Mouse (Mus musculus): ENCODE results near the gene Adgrg5. TPM values are rescaled to one million over a fixed set of nuclear protein-coding genes. Genes with fewer than 3 reads are reported as not detected.

Adgrg5 gene
- polyA plus RNA-seq, 1 experiment = 0.15 TPM

DNA sequence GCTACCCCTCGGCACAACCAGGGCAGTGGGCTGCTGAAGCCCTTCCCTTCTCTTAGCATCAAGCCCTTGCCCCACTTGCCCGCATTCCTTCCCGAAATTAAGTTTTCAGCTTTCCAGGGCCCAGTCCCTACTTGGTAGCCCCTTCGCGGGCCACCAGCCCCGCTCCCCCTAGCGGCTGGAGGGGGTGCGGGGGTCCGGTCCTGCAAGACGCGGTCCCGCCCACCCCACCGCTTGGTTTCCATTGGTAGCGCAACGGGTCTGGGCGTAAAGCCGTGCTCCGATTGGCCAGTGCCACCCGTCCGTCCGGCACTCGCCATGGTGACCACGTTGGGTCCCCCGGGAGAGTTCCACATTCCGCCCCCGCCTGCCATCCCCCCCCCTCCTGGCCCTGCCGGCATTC, 6.1 kb upstream of the Adgrg5 start:
- no peak overlapping the region for H3K27ac ChIP-seq (ENCODE audit: control insufficient read depth, insufficient read depth, low read depth, low read length)
- no peaks in the 10 kb centered on the region for H3K36me3 ChIP-seq (ENCODE audit: control insufficient read depth, insufficient read depth, low read length)
- no peaks in the 10 kb centered on the region for H3K27me3 ChIP-seq (ENCODE audit: control insufficient read depth, insufficient read depth, low read length)
- H3K4me1 ChIP-seq (ENCODE audit: control insufficient read depth, insufficient read depth, low read length) = peaks cover 24% of the 10 kb centered on the region
- peak overlapping the region; percentile 77 for H3K4me3 ChIP-seq (ENCODE audit: control insufficient read depth, low read depth, low read length)
- TF ChIP-seq CTCF (IDR thresholded peaks at IDR 0.05; ENCODE audit: control insufficient read depth, insufficient read depth, insufficient replicate concordance, low read depth, low read length) = 0 out of 2 replicates have a peak, but pooled peaks have one; percentile 16
- no peak for TF ChIP-seq POLR2A (IDR thresholded peaks at IDR 0.05; ENCODE audit: control insufficient read depth, low read depth, low read length)

DNA sequence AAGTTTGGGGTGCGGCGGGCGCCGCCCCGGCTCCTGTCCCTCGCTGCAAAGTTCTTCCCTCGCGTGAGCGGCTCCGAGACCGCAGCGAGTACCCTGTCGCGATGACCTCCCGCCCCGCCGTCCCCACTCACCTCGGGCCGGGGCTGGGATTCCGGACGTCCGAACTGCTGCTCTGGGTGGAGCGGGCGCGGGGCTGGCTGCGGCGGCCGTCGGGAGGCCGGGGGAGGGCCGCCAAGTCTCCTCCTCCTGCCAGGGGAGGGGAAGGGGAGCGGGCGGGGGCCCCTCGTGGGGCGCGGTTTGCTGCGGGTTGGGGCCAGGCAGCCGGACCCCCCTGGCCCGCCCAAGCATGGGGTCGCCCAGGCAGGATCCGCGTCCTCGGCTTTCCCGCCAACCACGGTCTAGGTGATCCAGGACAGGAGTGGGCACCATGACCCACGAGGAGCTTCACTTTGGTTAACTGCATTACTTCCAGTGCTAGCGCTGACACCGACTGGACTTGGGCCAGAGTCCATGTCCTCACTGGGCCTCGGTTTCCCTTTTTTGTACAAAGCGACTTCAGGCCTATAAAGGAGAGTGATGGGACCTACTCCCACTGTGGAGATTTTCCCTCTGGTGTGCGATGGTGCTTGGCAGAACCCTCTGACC, 5.5 kb upstream of the Adgrg5 start, which contains the start of gene Ccdc102a:
Ccdc102a (minus strand) TSS at position 248 of the 645 bp plus-strand sequence.
- Histone ChIP-seq H3K4me3 (ENCODE audit: control insufficient read depth, low read depth, low read length) (peak within 1 kb of the TSS; percentile 77), H3K36me3 (ENCODE audit: control insufficient read depth, insufficient read depth, low read length) (no peaks in the 10 kb centered on the region), H3K27ac (ENCODE audit: control insufficient read depth, insufficient read depth, low read depth, low read length) (no peak within 1 kb of the TSS), H3K27me3 (ENCODE audit: control insufficient read depth, insufficient read depth, low read length) (no peaks in the 10 kb centered on the region), H3K4me1 (ENCODE audit: control insufficient read depth, insufficient read depth, low read length) (peaks cover 22% of the 10 kb centered on the region)
- no peak for TF ChIP-seq POLR2A (IDR thresholded peaks at IDR 0.05; ENCODE audit: control insufficient read depth, low read depth, low read length)

GRCm38 (mm10) chr8:94919256-94919655, 4.2 kb upstream of the Adgrg5 start:
- Histone ChIP-seq H3K27ac (ENCODE audit: control insufficient read depth, insufficient read depth, low read depth, low read length) (no peak overlapping the region), H3K4me1 (ENCODE audit: control insufficient read depth, insufficient read depth, low read length) (peaks cover 14% of the 10 kb centered on the region), H3K4me3 (ENCODE audit: control insufficient read depth, low read depth, low read length) (no peak overlapping the region), H3K27me3 (ENCODE audit: control insufficient read depth, insufficient read depth, low read length) (no peaks in the 10 kb centered on the region), H3K36me3 (ENCODE audit: control insufficient read depth, insufficient read depth, low read length) (no peaks in the 10 kb centered on the region)
- TF ChIP-seq CTCF (IDR thresholded peaks at IDR 0.05; ENCODE audit: control insufficient read depth, insufficient read depth, insufficient replicate concordance, low read depth, low read length) (no peak), POLR2A (IDR thresholded peaks at IDR 0.05; ENCODE audit: control insufficient read depth, low read depth, low read length) (no peak)

- H3K4me1 ChIP-seq (ENCODE audit: control insufficient read depth, insufficient read depth, low read length) = peaks cover 7% of the 10 kb centered on the region
- H3K36me3 ChIP-seq (ENCODE audit: control insufficient read depth, insufficient read depth, low read length) = no peaks in the 10 kb centered on the region
- no peak for TF ChIP-seq POLR2A (IDR thresholded peaks at IDR 0.05; ENCODE audit: control insufficient read depth, low read depth, low read length)
- H3K4me3 ChIP-seq (ENCODE audit: control insufficient read depth, low read depth, low read length) = no peak overlapping the region
- no peak overlapping the region for H3K27ac ChIP-seq (ENCODE audit: control insufficient read depth, insufficient read depth, low read depth, low read length)
- no peaks in the 10 kb centered on the region for H3K27me3 ChIP-seq (ENCODE audit: control insufficient read depth, insufficient read depth, low read length)
Measured at GRCm38 (mm10) chr8:94922176-94922575, 1.3 kb upstream of the Adgrg5 start.

DNA sequence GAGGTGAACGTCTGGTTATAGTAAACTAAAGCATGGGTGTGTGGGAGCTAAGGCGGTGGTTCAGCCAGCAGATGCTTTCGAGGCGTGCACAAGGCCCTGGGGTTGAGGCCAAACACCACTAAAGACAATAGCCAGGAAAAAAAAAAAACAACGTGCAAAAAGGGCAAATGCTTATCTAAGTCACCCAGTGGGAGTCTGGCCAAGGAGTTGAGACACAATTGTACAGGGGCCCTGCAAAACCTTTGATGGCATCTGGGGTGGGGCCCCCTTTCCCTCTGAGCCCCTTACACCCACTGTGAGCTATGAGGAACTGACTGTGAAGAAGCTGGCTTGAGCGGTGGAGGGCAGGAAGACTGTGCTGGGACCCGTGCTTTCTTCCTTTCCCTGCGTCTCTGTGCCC, 892 bp upstream of the Adgrg5 start:
- H3K27ac ChIP-seq (ENCODE audit: control insufficient read depth, insufficient read depth, low read depth, low read length) = no peak overlapping the region
- no peaks in the 10 kb centered on the region for H3K36me3 ChIP-seq (ENCODE audit: control insufficient read depth, insufficient read depth, low read length)
- no peaks in the 10 kb centered on the region for H3K27me3 ChIP-seq (ENCODE audit: control insufficient read depth, insufficient read depth, low read length)
- H3K4me1 ChIP-seq (ENCODE audit: control insufficient read depth, insufficient read depth, low read length) = peaks cover 5% of the 10 kb centered on the region
- TF ChIP-seq POLR2A (IDR thresholded peaks at IDR 0.05; ENCODE audit: control insufficient read depth, low read depth, low read length) = no peak
- no peak for TF ChIP-seq CTCF (IDR thresholded peaks at IDR 0.05; ENCODE audit: control insufficient read depth, insufficient read depth, insufficient replicate concordance, low read depth, low read length)
- H3K4me3 ChIP-seq (ENCODE audit: control insufficient read depth, low read depth, low read length) = no peak overlapping the region

DNA sequence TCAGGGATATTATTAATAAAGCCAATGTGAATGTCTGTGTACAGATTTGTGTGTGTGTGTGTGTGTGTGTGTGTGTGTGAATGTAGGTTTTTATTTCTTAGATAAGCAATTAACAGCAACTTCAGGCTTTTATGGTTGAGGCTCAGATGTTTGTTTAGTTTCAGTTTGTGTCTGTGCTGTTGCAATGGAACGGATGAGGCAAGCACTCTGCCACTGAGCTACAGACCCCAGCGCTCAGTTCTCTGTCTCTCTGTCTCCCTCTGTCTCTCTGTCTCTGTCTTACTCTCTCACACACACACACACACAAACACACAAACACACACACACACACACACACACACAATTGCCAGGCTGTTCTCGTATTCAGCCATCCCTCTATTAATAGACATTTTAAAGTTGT, 4.7 kb downstream of the Adgrg5 start:
- no peak for TF ChIP-seq POLR2A (IDR thresholded peaks at IDR 0.05; ENCODE audit: control insufficient read depth, low read depth, low read length)
- no peak for TF ChIP-seq CTCF (IDR thresholded peaks at IDR 0.05; ENCODE audit: control insufficient read depth, insufficient read depth, insufficient replicate concordance, low read depth, low read length)
- Histone ChIP-seq H3K4me3 (ENCODE audit: control insufficient read depth, low read depth, low read length) (no peak overlapping the region), H3K27me3 (ENCODE audit: control insufficient read depth, insufficient read depth, low read length) (no peaks in the 10 kb centered on the region), H3K4me1 (ENCODE audit: control insufficient read depth, insufficient read depth, low read length) (peaks cover 2% of the 10 kb centered on the region; the same call in 1 of the 2 replicates), H3K36me3 (ENCODE audit: control insufficient read depth, insufficient read depth, low read length) (no peaks in the 10 kb centered on the region), H3K27ac (ENCODE audit: control insufficient read depth, insufficient read depth, low read depth, low read length) (no peak overlapping the region)

GRCm38 (mm10) chr8:94933918-94934317, 10.4 kb downstream of the Adgrg5 start:
- TF ChIP-seq CTCF (IDR thresholded peaks at IDR 0.05; ENCODE audit: control insufficient read depth, insufficient read depth, insufficient replicate concordance, low read depth, low read length) = no peak
- no peak overlapping the region for H3K4me3 ChIP-seq (ENCODE audit: control insufficient read depth, low read depth, low read length)
- no peaks in the 10 kb centered on the region for H3K36me3 ChIP-seq (ENCODE audit: control insufficient read depth, insufficient read depth, low read length)

GRCm38 (mm10) chr8:94935172-94935571, 11.7 kb downstream of the Adgrg5 start:
- no peak for TF ChIP-seq CTCF (IDR thresholded peaks at IDR 0.05; ENCODE audit: control insufficient read depth, insufficient read depth, insufficient replicate concordance, low read depth, low read length)
- TF ChIP-seq POLR2A (IDR thresholded peaks at IDR 0.05; ENCODE audit: control insufficient read depth, low read depth, low read length) = no peak
- no peaks in the 10 kb centered on the region for H3K4me1 ChIP-seq (ENCODE audit: control insufficient read depth, insufficient read depth, low read length)
- H3K36me3 ChIP-seq (ENCODE audit: control insufficient read depth, insufficient read depth, low read length) = no peaks in the 10 kb centered on the region
- no peaks in the 10 kb centered on the region for H3K27me3 ChIP-seq (ENCODE audit: control insufficient read depth, insufficient read depth, low read length)
- H3K4me3 ChIP-seq (ENCODE audit: control insufficient read depth, low read depth, low read length) = no peak overlapping the region
- no peak overlapping the region for H3K27ac ChIP-seq (ENCODE audit: control insufficient read depth, insufficient read depth, low read depth, low read length)

More at GRCm38 (mm10) chr8:94933918-94934317, 10.4 kb downstream of the Adgrg5 start:
- Histone ChIP-seq H3K27me3 (ENCODE audit: control insufficient read depth, insufficient read depth, low read length) (no peaks in the 10 kb centered on the region), H3K4me1 (ENCODE audit: control insufficient read depth, insufficient read depth, low read length) (peaks cover 2% of the 10 kb centered on the region; the same call in 1 of the 2 replicates), H3K27ac (ENCODE audit: control insufficient read depth, insufficient read depth, low read depth, low read length) (no peak overlapping the region)
